Mouse (Mus musculus): ENCODE data around the gene 4930539E08Rik.
A peak's percentile ranks its signal among the peaks of the same experiment; 100 is the strongest.

Gene 4930539E08Rik

GRCm38 (mm10) chr17:28896095-28896780 lies 18.9 kb downstream of the 4930539E08Rik start:
- DNase-seq (ENCODE audit: low spot score): no peak

GRCm38 (mm10) chr17:28895217-28895875 lies 19.8 kb downstream of the 4930539E08Rik start:
- DNase-seq (ENCODE audit: low spot score): no peak

GRCm38 (mm10) chr17:28894050-28894767 lies 20.9 kb downstream of the 4930539E08Rik start:
- DNase-seq (ENCODE audit: low spot score): no peak

GRCm38 (mm10) chr17:28886266-28886665 lies 28.9 kb downstream of the 4930539E08Rik start:
- DNase-seq (ENCODE audit: low spot score): no peak

- DNase-seq (ENCODE audit: low spot score): no peak
These were observed 29.9 kb downstream of the 4930539E08Rik start for GRCm38 (mm10) chr17:28885231-28885630.

- DNase-seq (ENCODE audit: low spot score): no peak
These were observed 31.1 kb downstream of the 4930539E08Rik start for GRCm38 (mm10) chr17:28883941-28884516.

- no peak for DNase-seq (ENCODE audit: low spot score)
These were observed 32.3 kb downstream of the 4930539E08Rik start for GRCm38 (mm10) chr17:28882810-28883209.

GRCm38 (mm10) chr17:28882316-28882715 lies 32.8 kb downstream of the 4930539E08Rik start:
- DNase-seq (ENCODE audit: low spot score): peak; percentile 83

- DNase-seq (ENCODE audit: low spot score): peak; percentile 64
These were observed 35.2 kb downstream of the 4930539E08Rik start for GRCm38 (mm10) chr17:28879931-28880391.

- DNase-seq (ENCODE audit: low spot score): no peak
These were observed 38.3 kb downstream of the 4930539E08Rik start for GRCm38 (mm10) chr17:28876821-28877220.

- no peak for DNase-seq (ENCODE audit: low spot score)
These were observed 38.8 kb downstream of the 4930539E08Rik start for GRCm38 (mm10) chr17:28876331-28876730.

GRCm38 (mm10) chr17:28875316-28875715 lies 39.8 kb downstream of the 4930539E08Rik start:
- DNase-seq (ENCODE audit: low spot score): no peak

- DNase-seq (ENCODE audit: low spot score): no peak
These were observed 40.3 kb downstream of the 4930539E08Rik start for GRCm38 (mm10) chr17:28874825-28875224.

- no peak for DNase-seq (ENCODE audit: low spot score)
These were observed 40.9 kb downstream of the 4930539E08Rik start for GRCm38 (mm10) chr17:28874216-28874615.

- DNase-seq (ENCODE audit: low spot score): no peak
These were observed 42.8 kb downstream of the 4930539E08Rik start for GRCm38 (mm10) chr17:28872322-28872721.

GRCm38 (mm10) chr17:28871831-28872230 lies 43.3 kb downstream of the 4930539E08Rik start:
- DNase-seq (ENCODE audit: low spot score): no peak

GRCm38 (mm10) chr17:28870435-28870834 lies 44.7 kb downstream of the 4930539E08Rik start:
- no peak for DNase-seq (ENCODE audit: low spot score)

GRCm38 (mm10) chr17:28869412-28870110 lies 45.6 kb downstream of the 4930539E08Rik start:
- no peak for DNase-seq (ENCODE audit: low spot score)

GRCm38 (mm10) chr17:28867381-28867780 lies 47.7 kb downstream of the 4930539E08Rik start:
- no peak for DNase-seq (ENCODE audit: low spot score)

- no peak for DNase-seq (ENCODE audit: low spot score)
These were observed 48.2 kb downstream of the 4930539E08Rik start for GRCm38 (mm10) chr17:28866921-28867320.

- no peak for DNase-seq (ENCODE audit: low spot score)
These were observed 50.7 kb downstream of the 4930539E08Rik start for GRCm38 (mm10) chr17:28864464-28864863.

GRCm38 (mm10) chr17:28863926-28864325 lies 51.2 kb downstream of the 4930539E08Rik start:
- DNase-seq (ENCODE audit: low spot score): peak; percentile 14
